Mouse (Mus musculus): ENCODE results near the gene Rap1gds1. TPM values are rescaled to one million over a fixed set of nuclear protein-coding genes. Genes with fewer than 3 reads are reported as not detected.

The Rap1gds1 gene
- 65.4 and 66.3 TPM in 2 replicates for polyA plus RNA-seq (2016; fragmentation: Nextera tagmentation; extraction: Ambion mirVana)

DNA sequence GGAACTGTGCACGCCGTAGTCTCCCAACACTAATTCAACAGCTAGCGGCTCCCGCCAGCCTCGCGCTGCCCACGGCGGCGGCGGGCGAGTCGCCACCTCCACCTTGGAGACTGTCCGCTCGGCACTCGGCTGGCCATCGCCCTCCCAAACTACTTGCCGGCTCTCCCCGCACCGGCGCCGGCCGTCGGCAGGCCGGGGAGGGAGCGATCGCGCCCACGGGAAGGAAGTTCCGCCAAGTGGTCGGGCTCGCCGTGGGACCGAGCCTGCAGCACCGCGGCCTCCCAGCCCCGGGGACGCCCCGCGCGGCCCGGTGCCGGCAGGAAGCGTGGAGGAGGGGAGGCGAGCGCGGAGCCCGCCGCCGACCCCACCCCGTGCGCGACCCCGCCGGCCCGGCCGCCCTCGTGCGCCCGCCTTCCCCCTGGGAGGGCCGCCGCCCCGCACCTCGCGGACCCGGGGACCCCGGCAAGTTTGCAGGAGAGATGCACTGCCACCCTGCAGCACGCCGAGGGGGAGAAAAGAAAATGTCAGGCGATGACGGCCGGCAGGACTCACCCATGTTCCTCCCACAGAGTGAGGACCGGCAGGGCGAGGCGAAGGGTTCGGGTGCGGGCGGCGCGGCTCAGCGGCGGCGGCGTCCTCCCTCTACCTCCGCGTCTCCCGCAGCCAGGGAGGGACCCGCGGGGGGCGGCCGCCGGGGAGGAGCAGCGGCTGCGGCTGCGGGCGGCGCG, at the start of gene Rap1gds1:
Gene Rap1gds1 (minus strand): TSS at position 718 of the 728 bp plus-strand sequence.
- ATAC-seq (ENCODE audit: insufficient number of reproducible peaks, insufficient read depth, low FRiP score, low TSS enrichment) = peak; percentile 72
- Histone ChIP-seq H3K4me3 (peak within 1 kb of the TSS; percentile 80), H3K36me3 (no peaks in the 10 kb centered on the region), H3K27ac (peak within 1 kb of the TSS; percentile 96), H3K4me2 (replicated peaks) (peak within 1 kb of the TSS; percentile 90), H3K9me3 (no peaks in the 10 kb centered on the region), H3K4me1 (peaks cover 3% of the 10 kb centered on the region; the same call in 1 of the 2 replicates), H3K9ac (peak within 1 kb of the TSS; percentile 87), H3K27me3 (no peaks in the 10 kb centered on the region)
- under 1% methylated on average over 81 of the region's 97 CpGs for WGBS

DNA sequence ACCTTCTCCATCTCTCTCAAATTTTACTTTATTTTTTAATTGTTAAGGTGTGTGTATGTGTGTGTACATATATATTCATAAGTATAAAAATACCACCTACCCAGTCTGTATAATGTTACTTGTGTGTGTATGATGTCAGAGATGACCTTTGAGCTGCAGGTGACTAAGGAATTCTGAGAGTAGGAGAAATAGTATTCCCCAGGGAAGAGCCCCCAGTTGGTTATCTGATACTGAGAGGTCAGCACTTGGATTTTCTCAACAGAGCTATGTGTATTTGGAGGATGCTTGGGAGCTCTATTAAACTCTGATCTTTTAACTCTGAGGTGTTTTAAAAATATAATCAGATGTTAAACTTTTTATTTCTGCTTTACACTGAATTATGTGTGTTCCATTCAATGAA, 43.4 kb upstream of the Rap1gds1 start:
- Histone ChIP-seq H3K4me2 (replicated peaks) (no peak overlapping the region), H3K4me1 (no peaks in the 10 kb centered on the region), H3K4me3 (no peak overlapping the region), H3K27me3 (no peaks in the 10 kb centered on the region), H3K9ac (no peak overlapping the region), H3K9me3 (no peaks in the 10 kb centered on the region), H3K36me3 (no peaks in the 10 kb centered on the region), H3K27ac (no peak overlapping the region)
- ATAC-seq (ENCODE audit: insufficient number of reproducible peaks, insufficient read depth, low FRiP score, low TSS enrichment) = no peak

DNA sequence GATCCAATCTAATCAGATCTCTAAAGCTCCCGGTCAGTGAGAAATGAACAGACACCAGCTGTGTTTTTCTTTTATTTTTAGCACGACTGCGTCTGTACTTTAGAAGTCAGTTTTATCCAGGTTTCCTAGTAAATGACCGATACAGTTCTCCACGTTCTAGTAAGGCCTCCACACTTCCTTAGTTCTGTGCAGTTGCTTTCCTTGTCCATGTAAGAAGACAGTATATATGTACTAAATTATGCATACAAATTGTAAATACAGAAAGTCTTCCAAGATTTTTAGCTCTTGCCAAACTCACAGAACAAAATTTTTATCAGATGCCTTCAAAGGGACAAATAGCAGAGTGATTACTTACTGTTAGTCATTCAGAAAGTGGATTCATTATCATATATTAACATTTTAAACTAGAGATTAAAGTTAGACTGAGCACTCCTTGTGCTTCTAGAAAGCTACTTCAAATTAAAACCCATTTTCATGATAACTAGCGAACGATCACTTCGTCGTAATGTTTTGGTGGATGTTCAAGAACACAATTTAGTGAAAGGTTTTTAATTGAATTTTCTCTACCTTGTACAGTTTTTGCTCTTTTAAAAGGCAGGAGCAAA, 41.8 kb upstream of the Rap1gds1 start:
- WGBS = 71% methylated on average over 9 of the region's 9 CpGs
- no peak overlapping the region for H3K9ac ChIP-seq
- no peak overlapping the region for H3K4me3 ChIP-seq
- H3K4me2 ChIP-seq (replicated peaks) = no peak overlapping the region
- H3K4me1 ChIP-seq = peaks cover 3% of the 10 kb centered on the region; the same call in 1 of the 2 replicates
- H3K27me3 ChIP-seq = no peaks in the 10 kb centered on the region
- ATAC-seq (ENCODE audit: insufficient number of reproducible peaks, insufficient read depth, low FRiP score, low TSS enrichment) = no peak
- no peak overlapping the region for H3K27ac ChIP-seq
- H3K36me3 ChIP-seq = no peaks in the 10 kb centered on the region
- H3K9me3 ChIP-seq = no peaks in the 10 kb centered on the region

DNA sequence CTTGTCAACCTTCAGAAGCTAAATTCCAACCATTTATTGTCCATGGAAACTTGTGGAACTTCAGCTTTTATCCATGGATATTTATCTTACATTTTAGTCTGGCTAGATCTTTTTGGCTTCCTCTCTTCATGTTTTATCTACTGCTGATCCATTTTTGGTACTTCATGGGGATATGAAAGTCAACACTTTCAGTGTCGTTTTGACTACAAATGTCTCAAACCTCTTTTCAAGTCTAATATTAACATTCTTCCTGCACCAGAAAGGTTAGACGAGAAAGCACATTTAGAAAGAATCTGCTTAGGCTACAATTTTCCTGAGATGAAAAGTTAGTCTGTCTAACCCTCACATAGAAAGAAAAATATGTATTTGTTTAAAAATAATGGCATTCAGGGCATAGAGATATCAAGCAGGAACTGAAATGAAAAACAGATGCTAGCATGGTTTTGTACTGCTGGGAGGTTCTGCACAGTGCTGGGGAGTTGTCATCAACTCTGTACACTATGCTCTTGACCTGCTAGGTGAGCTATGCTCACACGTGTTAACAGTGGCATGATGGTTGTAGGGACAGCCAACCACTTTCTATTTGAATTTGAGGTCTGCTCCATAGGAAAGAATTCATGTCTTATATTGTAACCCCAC, 37.5 kb upstream of the Rap1gds1 start:
- H3K9me3 ChIP-seq = no peaks in the 10 kb centered on the region
- H3K4me2 ChIP-seq (replicated peaks) = no peak overlapping the region
- 43% methylated on average over 3 of the region's 3 CpGs for WGBS
- H3K9ac ChIP-seq = no peak overlapping the region
- peaks cover 7% of the 10 kb centered on the region; the same call in 1 of the 2 replicates for H3K4me1 ChIP-seq
- no peak overlapping the region for H3K27ac ChIP-seq
- no peaks in the 10 kb centered on the region for H3K27me3 ChIP-seq
- no peaks in the 10 kb centered on the region for H3K36me3 ChIP-seq
- ATAC-seq (ENCODE audit: insufficient number of reproducible peaks, insufficient read depth, low FRiP score, low TSS enrichment) = no peak
- no peak overlapping the region for H3K4me3 ChIP-seq

DNA sequence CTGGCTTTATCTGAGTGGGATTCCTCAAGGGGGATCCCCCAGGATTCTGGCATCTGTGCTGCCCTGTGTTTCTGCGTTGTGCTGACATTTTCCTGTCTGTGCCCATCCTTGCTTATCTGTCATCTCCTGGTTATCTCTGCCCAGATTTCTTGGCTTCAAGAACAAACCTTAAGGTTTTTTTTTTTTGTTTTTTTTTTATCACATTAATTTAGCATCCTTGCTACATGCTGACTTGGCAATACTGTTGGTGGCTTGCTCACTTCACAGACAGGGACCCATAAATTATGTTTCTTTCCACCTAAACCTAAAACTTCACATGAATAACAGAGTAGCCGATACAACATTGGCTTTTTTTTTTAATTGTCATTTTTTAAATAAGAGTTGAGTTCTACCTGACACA, 36.9 kb upstream of the Rap1gds1 start:
- no peaks in the 10 kb centered on the region for H3K27me3 ChIP-seq
- no peak overlapping the region for H3K27ac ChIP-seq
- ATAC-seq (ENCODE audit: insufficient number of reproducible peaks, insufficient read depth, low FRiP score, low TSS enrichment) = no peak
- H3K4me1 ChIP-seq = peaks cover 7% of the 10 kb centered on the region; the same call in 1 of the 2 replicates
- H3K36me3 ChIP-seq = no peaks in the 10 kb centered on the region
- H3K4me2 ChIP-seq (replicated peaks) = no peak overlapping the region
- no peaks in the 10 kb centered on the region for H3K9me3 ChIP-seq
- H3K9ac ChIP-seq = no peak overlapping the region
- H3K4me3 ChIP-seq = no peak overlapping the region
- 88% methylated on average over 2 of the region's 2 CpGs for WGBS

DNA sequence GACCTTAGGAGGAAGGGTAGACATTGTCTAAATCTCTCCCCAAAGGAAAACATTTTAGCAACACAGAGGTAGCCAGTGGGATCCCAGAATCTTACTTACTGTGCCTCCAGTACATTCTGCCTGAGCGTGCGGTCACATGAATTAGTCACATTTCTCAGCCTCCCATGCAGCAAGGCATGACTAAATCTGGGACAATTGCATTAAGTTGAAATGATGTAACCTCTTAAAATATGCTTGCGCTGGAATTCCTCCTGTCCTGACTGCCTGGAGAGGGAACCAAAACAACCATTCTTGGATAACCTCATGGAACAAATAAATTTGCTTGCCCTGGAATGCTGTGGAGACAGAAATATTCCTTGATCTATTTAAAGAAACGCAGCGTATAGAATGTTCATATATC, 33.2 kb upstream of the Rap1gds1 start:
- no peak overlapping the region for H3K9ac ChIP-seq
- ATAC-seq (ENCODE audit: insufficient number of reproducible peaks, insufficient read depth, low FRiP score, low TSS enrichment) = no peak
- WGBS = 77% methylated on average over 5 of the region's 5 CpGs
- H3K4me3 ChIP-seq = no peak overlapping the region
- H3K9me3 ChIP-seq = no peaks in the 10 kb centered on the region
- H3K27me3 ChIP-seq = no peaks in the 10 kb centered on the region
- H3K27ac ChIP-seq = no peak overlapping the region
- H3K4me2 ChIP-seq (replicated peaks) = no peak overlapping the region
- H3K36me3 ChIP-seq = no peaks in the 10 kb centered on the region
- H3K4me1 ChIP-seq = peaks cover 7% of the 10 kb centered on the region; the same call in 1 of the 2 replicates

DNA sequence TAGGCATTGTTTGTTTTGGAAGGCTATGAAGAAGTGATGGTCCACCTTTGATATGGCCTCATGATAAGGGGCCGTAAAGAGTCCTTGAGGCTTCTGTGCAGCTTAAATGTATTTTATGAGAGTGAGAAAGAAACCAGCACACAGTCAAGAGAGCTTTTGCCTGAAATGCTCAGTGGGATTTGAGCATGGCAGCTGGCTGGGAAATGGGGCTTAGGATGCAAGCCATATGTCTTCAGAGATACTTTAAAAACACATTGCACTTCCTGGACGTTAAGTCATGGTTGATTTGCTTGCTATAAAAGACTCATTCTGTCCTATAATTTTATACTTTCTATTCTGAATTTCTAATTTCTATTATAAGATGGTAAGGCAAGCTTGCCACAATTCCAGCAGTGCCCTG, 28.9 kb upstream of the Rap1gds1 start:
- H3K4me3 ChIP-seq = no peak overlapping the region
- 0 out of 2 replicates have a peak, but pooled peaks cover 4% of the 10 kb centered on the region for H3K4me1 ChIP-seq
- no peaks in the 10 kb centered on the region for H3K36me3 ChIP-seq
- 61% methylated on average over 2 of the region's 2 CpGs for WGBS
- no peak overlapping the region for H3K4me2 ChIP-seq (replicated peaks)
- no peaks in the 10 kb centered on the region for H3K9me3 ChIP-seq
- no peak overlapping the region for H3K9ac ChIP-seq
- H3K27me3 ChIP-seq = no peaks in the 10 kb centered on the region
- ATAC-seq (ENCODE audit: insufficient number of reproducible peaks, insufficient read depth, low FRiP score, low TSS enrichment) = no peak
- no peak overlapping the region for H3K27ac ChIP-seq

DNA sequence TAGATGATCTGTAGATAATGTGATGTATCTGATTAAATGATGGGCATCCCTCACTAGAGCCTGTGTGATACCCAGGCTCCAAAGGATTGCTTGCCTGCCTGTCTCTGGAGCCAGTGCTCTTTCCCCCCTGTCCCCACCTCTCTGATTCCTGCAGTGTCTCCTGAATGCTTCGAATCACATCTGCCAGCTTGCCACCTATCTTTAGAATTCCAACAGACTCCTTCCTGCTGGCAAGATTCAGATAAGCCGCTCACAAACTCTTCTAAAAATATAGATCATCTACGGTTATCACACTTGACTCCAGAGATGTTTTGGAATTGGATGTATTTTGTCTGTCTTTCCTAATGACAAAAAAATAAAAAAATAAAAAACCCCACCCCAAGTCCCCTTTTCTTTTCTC, 28.3 kb upstream of the Rap1gds1 start:
- no peak for ATAC-seq (ENCODE audit: insufficient number of reproducible peaks, insufficient read depth, low FRiP score, low TSS enrichment)
- Histone ChIP-seq H3K27ac (no peak overlapping the region), H3K4me3 (no peak overlapping the region), H3K4me1 (0 out of 2 replicates have a peak, but pooled peaks cover 4% of the 10 kb centered on the region), H3K27me3 (no peaks in the 10 kb centered on the region), H3K9me3 (no peaks in the 10 kb centered on the region), H3K9ac (no peak overlapping the region), H3K4me2 (replicated peaks) (no peak overlapping the region), H3K36me3 (no peaks in the 10 kb centered on the region)
- 83% methylated on average over 3 of the region's 3 CpGs for WGBS

DNA sequence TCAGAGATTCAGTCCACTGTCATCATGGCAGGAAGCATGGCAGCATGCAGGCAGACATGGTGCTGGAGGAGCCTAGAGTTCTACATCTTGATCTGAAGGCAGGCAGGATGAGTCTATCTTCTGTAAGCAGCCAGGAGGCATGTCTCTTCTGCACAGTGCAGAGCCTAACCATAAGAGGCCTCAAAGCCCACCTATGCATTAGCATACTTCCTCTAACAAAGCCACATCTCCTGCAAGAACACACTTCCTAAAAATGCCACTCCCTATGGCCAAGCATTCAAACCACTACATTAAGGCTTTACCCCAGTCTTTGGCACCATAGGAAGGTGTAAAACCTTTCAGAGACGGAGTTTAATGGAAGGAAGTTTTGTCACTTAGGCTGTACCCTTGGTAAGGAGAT, 26.9 kb upstream of the Rap1gds1 start:
- Histone ChIP-seq H3K27me3 (no peaks in the 10 kb centered on the region), H3K27ac (no peak overlapping the region), H3K4me2 (replicated peaks) (no peak overlapping the region), H3K9me3 (no peaks in the 10 kb centered on the region), H3K4me3 (no peak overlapping the region), H3K4me1 (no peaks in the 10 kb centered on the region), H3K36me3 (no peaks in the 10 kb centered on the region), H3K9ac (no peak overlapping the region)
- no peak for ATAC-seq (ENCODE audit: insufficient number of reproducible peaks, insufficient read depth, low FRiP score, low TSS enrichment)
- WGBS = 85% methylated on average over 1 of the region's 1 CpGs

DNA sequence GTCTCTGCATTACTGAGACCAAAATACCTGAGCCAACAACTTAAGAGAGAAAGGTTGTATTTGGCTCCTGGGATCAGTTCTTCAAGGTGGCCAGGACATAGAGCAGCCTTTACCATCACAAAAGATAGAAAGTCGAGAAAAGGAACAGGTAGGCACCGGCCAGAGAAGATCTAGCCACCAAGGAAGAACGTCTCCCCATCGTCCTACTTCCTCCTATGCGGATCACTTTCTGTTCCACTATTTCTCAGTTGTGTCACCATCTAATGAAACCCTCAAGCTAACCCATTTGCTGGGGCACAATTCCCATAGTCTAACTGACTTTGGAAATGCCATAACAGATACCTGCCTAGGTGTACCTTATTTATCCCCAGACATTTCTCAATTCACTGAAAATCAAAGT, 24.3 kb upstream of the Rap1gds1 start:
- Histone ChIP-seq H3K9me3 (no peaks in the 10 kb centered on the region), H3K4me1 (no peaks in the 10 kb centered on the region), H3K36me3 (no peaks in the 10 kb centered on the region), H3K27ac (no peak overlapping the region), H3K4me3 (no peak overlapping the region), H3K9ac (no peak overlapping the region), H3K27me3 (no peaks in the 10 kb centered on the region), H3K4me2 (replicated peaks) (no peak overlapping the region)
- 92% methylated on average over 5 of the region's 5 CpGs for WGBS
- ATAC-seq (ENCODE audit: insufficient number of reproducible peaks, insufficient read depth, low FRiP score, low TSS enrichment) = no peak

DNA sequence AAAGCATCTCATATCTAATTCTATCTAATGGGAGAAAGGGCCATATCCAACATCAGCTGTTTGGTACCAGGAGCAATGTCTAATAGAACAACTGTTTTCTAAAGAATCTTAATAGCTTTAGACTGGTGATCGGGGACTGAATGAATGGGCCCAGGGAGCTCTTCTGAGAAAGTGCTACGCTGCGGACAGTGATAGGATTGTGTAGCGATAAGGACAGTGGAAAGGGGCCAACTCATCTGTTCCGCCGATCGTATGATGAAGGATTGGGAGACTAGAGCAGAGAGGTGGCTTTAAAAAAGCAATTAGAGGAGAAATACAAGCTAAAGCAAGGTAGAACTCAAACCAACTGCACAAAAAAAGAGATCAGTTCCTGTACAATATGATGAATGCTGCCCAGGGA, 20.9 kb upstream of the Rap1gds1 start:
- Histone ChIP-seq H3K4me2 (replicated peaks) (no peak overlapping the region), H3K36me3 (no peaks in the 10 kb centered on the region), H3K27me3 (no peaks in the 10 kb centered on the region), H3K4me3 (no peak overlapping the region), H3K9ac (no peak overlapping the region), H3K4me1 (no peaks in the 10 kb centered on the region), H3K9me3 (no peaks in the 10 kb centered on the region), H3K27ac (no peak overlapping the region)
- 91% methylated on average over 7 of the region's 7 CpGs for WGBS
- ATAC-seq (ENCODE audit: insufficient number of reproducible peaks, insufficient read depth, low FRiP score, low TSS enrichment) = no peak

DNA sequence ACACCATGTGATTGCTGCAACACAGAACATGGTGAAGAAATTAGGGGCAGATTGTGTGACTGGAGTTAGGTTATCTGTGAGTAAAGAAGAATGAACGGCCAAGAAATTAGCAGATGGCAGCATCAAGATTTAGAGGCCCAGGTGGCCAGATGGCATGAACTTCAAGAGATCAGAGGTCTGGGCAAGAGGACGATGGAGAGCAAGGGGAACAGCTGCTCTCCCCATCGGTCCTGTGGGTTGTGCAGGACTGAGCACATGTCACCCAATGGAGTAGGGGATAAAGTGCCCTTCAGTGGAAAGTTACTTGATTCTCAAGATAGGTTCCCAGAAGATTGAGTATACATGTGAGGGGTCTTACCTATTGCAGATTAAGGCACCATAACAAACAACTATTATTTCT, 13.5 kb upstream of the Rap1gds1 start:
- ATAC-seq (ENCODE audit: insufficient number of reproducible peaks, insufficient read depth, low FRiP score, low TSS enrichment) = no peak
- no peak overlapping the region for H3K4me2 ChIP-seq (replicated peaks)
- H3K4me1 ChIP-seq = no peaks in the 10 kb centered on the region
- H3K4me3 ChIP-seq = no peak overlapping the region
- H3K9ac ChIP-seq = no peak overlapping the region
- H3K27ac ChIP-seq = no peak overlapping the region
- peaks cover 7% of the 10 kb centered on the region; the same call in 1 of the 2 replicates for H3K9me3 ChIP-seq
- 92% methylated on average over 3 of the region's 3 CpGs for WGBS
- no peaks in the 10 kb centered on the region for H3K27me3 ChIP-seq
- H3K36me3 ChIP-seq = no peaks in the 10 kb centered on the region
